Comparison of ENCODE assay signal across 9 mouse cellular contexts in the genomic region with DNA sequence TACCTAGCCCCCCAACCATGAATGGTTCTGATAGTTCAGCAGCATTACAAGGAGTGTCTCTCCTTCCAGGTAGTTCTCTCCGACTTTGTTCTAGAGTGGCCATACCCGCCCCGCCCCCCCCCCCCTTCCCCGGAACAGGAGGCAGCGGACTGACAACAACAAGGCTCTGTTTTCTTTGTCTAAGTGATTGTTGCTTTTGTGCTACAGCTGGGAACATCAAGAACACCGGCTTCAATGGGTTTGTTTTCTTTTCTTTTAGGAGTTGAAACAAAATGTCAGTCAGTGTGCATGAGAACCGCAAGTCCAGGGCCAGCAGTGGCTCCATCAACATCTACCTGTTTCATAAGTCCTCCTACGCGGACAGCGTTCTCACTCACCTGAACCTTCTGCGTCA. TPM values are rescaled to one million over a fixed set of nuclear protein-coding genes. Genes with fewer than 3 reads are reported as not detected.
DNase-seq lines count a peak whose midpoint lies in the region; ATAC-seq and TF ChIP-seq lines count a peak whose summit lies in the region.
"Had no signal": no experiment of that assay in that cellular context is flagged by ENCODE, and none has a peak within 500 bp of the region (broad histone marks: within the 10 kb centered on the region; RNA-seq: fewer than 3 reads in every experiment).

No protein-coding gene starts in this region.

- no peaks in the 10 kb centered on the region for H3K9me3 ChIP-seq in embryonic facial prominence, embryonic 15.5 days (replicated peaks)
- H3K9me3 ChIP-seq in hindbrain, embryonic 15.5 days: no peaks in the 10 kb centered on the region
- H3K9me3 ChIP-seq in neural tube, embryonic 14.5 days (ENCODE audit: control insufficient read depth, low read length): no peaks in the 10 kb centered on the region

- peaks cover 63% of the 10 kb centered on the region for H3K4me1 ChIP-seq in embryonic facial prominence, embryonic 15.5 days
- H3K4me1 ChIP-seq in hindbrain, embryonic 15.5 days (replicated peaks): peaks cover 86% of the 10 kb centered on the region
- H3K4me1 ChIP-seq in neural tube, embryonic 14.5 days (ENCODE audit: control insufficient read depth, insufficient read depth, low read length): peaks cover 52% of the 10 kb centered on the region

- H3K27ac ChIP-seq in layer of hippocampus, adult 2 months: peak overlapping the region; percentile 99
- H3K27ac ChIP-seq in embryonic facial prominence, embryonic 15.5 days (replicated peaks): no peak overlapping the region
- H3K27ac ChIP-seq in hindbrain, embryonic 15.5 days (replicated peaks): peak overlapping the region; percentile 95; the same call in 1 of the 2 replicates
- peak overlapping the region; percentile 53 for H3K27ac ChIP-seq in neural tube, embryonic 14.5 days (ENCODE audit: low read depth, low read length)

- 65% methylated on average over 11 of the region's 11 CpGs for WGBS in embryonic facial prominence, embryonic 15.5 days
- 35% methylated on average over 11 of the region's 11 CpGs for WGBS in hindbrain, embryonic 15.5 days
- WGBS in neural tube, embryonic 14.5 days: 38% methylated on average over 10 of the region's 11 CpGs

- H3K27me3 ChIP-seq in embryonic facial prominence, embryonic 15.5 days: no peaks in the 10 kb centered on the region
- H3K27me3 ChIP-seq in hindbrain, embryonic 15.5 days: no peaks in the 10 kb centered on the region
- H3K27me3 ChIP-seq in neural tube, embryonic 14.5 days (ENCODE audit: control insufficient read depth, insufficient read depth, low read length): no peaks in the 10 kb centered on the region; the same call in 1 of the 2 replicates

- no peak for TF ChIP-seq CTCF in layer of hippocampus, adult 2 months (conservative IDR thresholded peaks at IDR 0.05)

- DNase-seq in layer of hippocampus, adult 2 months (ENCODE audit: low spot score in 2 of 2): no peak
- no peak for DNase-seq in layer of hippocampus, postnatal 10 days (ENCODE audit: low spot score in 2 of 2)
- no peak for DNase-seq in spleen, postnatal 14 days (ENCODE audit: low spot score in 2 of 2)
- no peak for DNase-seq in c-Kit-positive CD71-positive TER-119-positive erythroid progenitor cells, embryonic 14.5 days (ENCODE audit: low spot score)
- DNase-seq: kidney, adult 11 months; thymus, postnatal 14 days had no signal

- no peak overlapping the region for H3K9ac ChIP-seq in embryonic facial prominence, embryonic 15.5 days
- peak overlapping the region; percentile 92; the same call in 1 of the 2 replicates for H3K9ac ChIP-seq in hindbrain, embryonic 15.5 days
- peak overlapping the region; percentile 93; the same call in 1 of the 2 replicates for H3K9ac ChIP-seq in neural tube, embryonic 14.5 days (replicated peaks; ENCODE audit: low read depth, low read length)

- peak overlapping the region; percentile 98 for H3K4me3 ChIP-seq in layer of hippocampus, adult 2 months
- no peak overlapping the region for H3K4me3 ChIP-seq in embryonic facial prominence, embryonic 15.5 days (replicated peaks)
- peak overlapping the region; percentile 86 for H3K4me3 ChIP-seq in hindbrain, embryonic 15.5 days
- H3K4me3 ChIP-seq in neural tube, embryonic 14.5 days (ENCODE audit: low read depth, low read length): peak overlapping the region; percentile 96

- H3K4me2 ChIP-seq in embryonic facial prominence, embryonic 15.5 days (replicated peaks): 0 out of 2 replicates have a peak overlapping the region, but pooled peaks have one; percentile 90
- peak overlapping the region; percentile 91 for H3K4me2 ChIP-seq in hindbrain, embryonic 15.5 days
- H3K4me2 ChIP-seq in neural tube, embryonic 14.5 days (ENCODE audit: low read depth, low read length): peak overlapping the region; percentile 67

- no peak for ATAC-seq in embryonic facial prominence, embryonic 15.5 days (ENCODE audit: insufficient number of reproducible peaks, low FRiP score, low TSS enrichment, low read depth)
- ATAC-seq in hindbrain, embryonic 15.5 days (ENCODE audit: low FRiP score, low read depth): no peak
- no peak for ATAC-seq in neural tube, embryonic 14.5 days (ENCODE audit: low read depth)

- H3K36me3 ChIP-seq in embryonic facial prominence, embryonic 15.5 days: peaks cover 37% of the 10 kb centered on the region
- H3K36me3 ChIP-seq in hindbrain, embryonic 15.5 days: peaks cover 13% of the 10 kb centered on the region; the same call in 1 of the 2 replicates
- peaks cover 36% of the 10 kb centered on the region for H3K36me3 ChIP-seq in neural tube, embryonic 14.5 days (ENCODE audit: control insufficient read depth, insufficient read depth, low read length)

RNA-seq across cellular contexts. Expression of a gene that starts 3.8 kb away (rescaled TPM):
- 100 to 1,000 TPM; 744 to 746 TPM for total RNA-seq in layer of hippocampus, adult 2 months (2021)
- total RNA-seq in layer of hippocampus, postnatal 10 days (2021): 100 to 1,000 TPM; 561 to 584 TPM
- 10.1 and 10.6 TPM in 2 replicates for polyA plus RNA-seq in embryonic facial prominence, embryonic 15.5 days (2015; fragmentation: Nextera tagmentation; extraction: Ambion mirVana)
- 57.3 and 59.7 TPM in 2 replicates for polyA plus RNA-seq in hindbrain, embryonic 15.5 days (2015; fragmentation: Nextera tagmentation; extraction: Ambion mirVana)
- 72.3 and 94.5 TPM in 2 replicates for polyA plus RNA-seq in neural tube, embryonic 14.5 days (2014; fragmentation: Nextera tagmentation; extraction: Ambion mirVana)

RNA-seq across cellular contexts. Expression of a gene that starts 46.6 kb away (rescaled TPM):
- total RNA-seq in layer of hippocampus, adult 2 months (2021): 100 to 1,000 TPM; 118 to 124 TPM
- total RNA-seq in layer of hippocampus, postnatal 10 days (2021): 100 to 1,000 TPM in 1 of 2 experiments, 10 to 100 TPM in 1; 91.3 to 102 TPM
- polyA plus RNA-seq in embryonic facial prominence, embryonic 15.5 days (2015; fragmentation: Nextera tagmentation; extraction: Ambion mirVana): 46.0 and 49.6 TPM in 2 replicates
- polyA plus RNA-seq in hindbrain, embryonic 15.5 days (2015; fragmentation: Nextera tagmentation; extraction: Ambion mirVana): 45.2 and 52.9 TPM in 2 replicates
- 48.2 and 54.1 TPM in 2 replicates for polyA plus RNA-seq in neural tube, embryonic 14.5 days (2014; fragmentation: Nextera tagmentation; extraction: Ambion mirVana)
